Mouse (Mus musculus): ENCODE data around the gene Bub3. TPM values are rescaled to one million over a fixed set of nuclear protein-coding genes. Genes with fewer than 3 reads are reported as not detected.

The Bub3 gene
- polyA plus RNA-seq, 1 experiment from 2014 or later: 141 TPM

GRCm38 (mm10) chr7:131547481-131547880 is 12.5 kb upstream of the Bub3 start:
- H3K4me2 ChIP-seq: no peak overlapping the region
- WGBS: 1% methylated on average over 5 of the region's 5 CpGs
- peaks cover 21% of the 10 kb centered on the region for H3K4me1 ChIP-seq
- no peaks in the 10 kb centered on the region for H3K36me3 ChIP-seq
- no peak for ATAC-seq (ENCODE audit: low FRiP score)
- no peak overlapping the region for H3K4me3 ChIP-seq (replicated peaks)
- H3K9ac ChIP-seq (replicated peaks): no peak overlapping the region
- no peak overlapping the region for H3K27ac ChIP-seq (replicated peaks)
- H3K27me3 ChIP-seq (replicated peaks): peaks cover 95% of the 10 kb centered on the region
- no peaks in the 10 kb centered on the region for H3K9me3 ChIP-seq (replicated peaks)

- 3% methylated on average over 3 of the region's 3 CpGs for WGBS
Observed at GRCm38 (mm10) chr7:131548473-131548872, 11.5 kb upstream of the Bub3 start, which contains the start of gene Hmx2. Gene Hmx2 (plus strand): TSS chr7:131548773.

GRCm38 (mm10) chr7:131551471-131551870 is 8.6 kb upstream of the Bub3 start:
- Histone ChIP-seq H3K27ac (replicated peaks) (no peak overlapping the region), H3K27me3 (replicated peaks) (peaks cover 97% of the 10 kb centered on the region), H3K9me3 (replicated peaks) (no peaks in the 10 kb centered on the region), H3K4me3 (replicated peaks) (no peak overlapping the region), H3K36me3 (no peaks in the 10 kb centered on the region), H3K9ac (replicated peaks) (no peak overlapping the region), H3K4me2 (no peak overlapping the region), H3K4me1 (peaks cover 18% of the 10 kb centered on the region)
- WGBS: 0% methylated on average over 4 of the region's 4 CpGs
- no peak for ATAC-seq (ENCODE audit: low FRiP score)

More at GRCm38 (mm10) chr7:131548473-131548872, 11.5 kb upstream of the Bub3 start, which contains the start of gene Hmx2:
- Histone ChIP-seq H3K9me3 (replicated peaks) (no peaks in the 10 kb centered on the region), H3K4me2 (no peak within 1 kb of the TSS), H3K9ac (replicated peaks) (no peak within 1 kb of the TSS), H3K36me3 (no peaks in the 10 kb centered on the region), H3K27me3 (replicated peaks) (peaks cover 95% of the 10 kb centered on the region), H3K4me1 (peaks cover 11% of the 10 kb centered on the region), H3K27ac (replicated peaks) (no peak within 1 kb of the TSS), H3K4me3 (replicated peaks) (no peak within 1 kb of the TSS)
- ATAC-seq (ENCODE audit: low FRiP score): no peak

DNA sequence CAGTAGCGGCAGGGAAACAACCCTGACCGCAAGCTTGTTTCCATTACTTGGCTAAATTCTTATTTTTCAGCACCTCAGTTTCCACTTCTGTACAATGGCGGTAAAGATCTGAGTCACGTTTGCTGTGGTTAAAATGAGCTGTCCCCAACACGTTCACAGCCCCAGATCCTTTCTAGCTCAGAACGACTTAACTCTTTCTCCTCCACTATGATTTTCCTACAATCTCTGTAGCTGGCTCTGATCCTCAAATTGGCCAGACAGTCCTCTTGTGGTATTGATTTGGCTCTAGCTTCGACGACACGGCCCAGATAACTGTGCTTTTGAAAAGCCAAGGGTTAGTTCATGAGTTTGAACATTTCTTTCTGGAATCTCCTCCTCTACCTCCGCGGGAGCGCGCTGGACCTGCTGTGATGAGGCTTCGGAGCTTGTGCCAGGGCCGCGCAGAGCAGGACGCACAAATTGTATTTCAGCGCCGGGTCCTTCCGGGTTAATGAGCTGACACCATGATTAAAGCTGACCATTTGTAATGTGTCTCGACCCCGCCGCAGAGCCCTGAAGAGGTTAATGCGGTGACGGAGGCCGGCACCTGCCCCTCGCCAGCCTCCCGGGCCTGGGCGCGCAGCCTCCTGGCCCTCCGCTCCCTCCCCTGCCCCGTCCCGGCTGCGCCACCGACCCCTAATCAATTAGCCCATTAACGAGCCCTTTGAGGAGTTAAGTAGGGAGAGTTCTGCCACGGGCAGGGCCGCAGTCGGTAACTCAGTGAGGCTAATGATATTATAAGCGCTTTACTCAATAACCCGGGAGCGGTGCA is 7.9 kb upstream of the Bub3 start:
- Histone ChIP-seq H3K9me3 (replicated peaks) (no peaks in the 10 kb centered on the region), H3K27me3 (replicated peaks) (peaks cover 95% of the 10 kb centered on the region), H3K36me3 (no peaks in the 10 kb centered on the region), H3K4me3 (replicated peaks) (no peak overlapping the region), H3K4me2 (no peak overlapping the region), H3K27ac (replicated peaks) (no peak overlapping the region), H3K9ac (replicated peaks) (no peak overlapping the region), H3K4me1 (peaks cover 22% of the 10 kb centered on the region)
- no peak for ATAC-seq (ENCODE audit: low FRiP score)
- under 1% methylated on average over 42 of the region's 42 CpGs for WGBS

GRCm38 (mm10) chr7:131552781-131553180 is 7.2 kb upstream of the Bub3 start:
- H3K4me1 ChIP-seq: peaks cover 22% of the 10 kb centered on the region
- H3K27me3 ChIP-seq (replicated peaks): peaks cover 95% of the 10 kb centered on the region
- WGBS: 3% methylated on average over 5 of the region's 5 CpGs
- no peak overlapping the region for H3K27ac ChIP-seq (replicated peaks)
- H3K4me3 ChIP-seq (replicated peaks): no peak overlapping the region
- no peak overlapping the region for H3K9ac ChIP-seq (replicated peaks)
- no peak for ATAC-seq (ENCODE audit: low FRiP score)
- H3K4me2 ChIP-seq: no peak overlapping the region
- H3K36me3 ChIP-seq: no peaks in the 10 kb centered on the region
- H3K9me3 ChIP-seq (replicated peaks): no peaks in the 10 kb centered on the region

- H3K4me3 ChIP-seq (replicated peaks): peak overlapping the region; percentile 19
- peaks cover 22% of the 10 kb centered on the region for H3K4me1 ChIP-seq
- H3K4me2 ChIP-seq: peak overlapping the region; percentile 46
- no peak overlapping the region for H3K27ac ChIP-seq (replicated peaks)
- no peak overlapping the region for H3K9ac ChIP-seq (replicated peaks)
- no peaks in the 10 kb centered on the region for H3K36me3 ChIP-seq
- H3K9me3 ChIP-seq (replicated peaks): no peaks in the 10 kb centered on the region
- ATAC-seq (ENCODE audit: low FRiP score): 0 out of 2 replicates have a peak, but pooled peaks have one; percentile 36
- under 1% methylated on average over 38 of the region's 39 CpGs for WGBS
- H3K27me3 ChIP-seq (replicated peaks): peaks cover 95% of the 10 kb centered on the region
Observed at GRCm38 (mm10) chr7:131553771-131554175, 6.2 kb upstream of the Bub3 start.

GRCm38 (mm10) chr7:131554341-131555180 is 5.5 kb upstream of the Bub3 start:
- Histone ChIP-seq H3K9ac (replicated peaks) (no peak overlapping the region), H3K4me1 (peaks cover 22% of the 10 kb centered on the region), H3K27me3 (replicated peaks) (peaks cover 95% of the 10 kb centered on the region), H3K36me3 (no peaks in the 10 kb centered on the region), H3K4me3 (replicated peaks) (peak overlapping the region; percentile 19), H3K4me2 (peak overlapping the region; percentile 46), H3K27ac (replicated peaks) (no peak overlapping the region), H3K9me3 (replicated peaks) (no peaks in the 10 kb centered on the region)
- no peak for ATAC-seq (ENCODE audit: low FRiP score)
- under 1% methylated on average over 45 of the region's 45 CpGs for WGBS

DNA sequence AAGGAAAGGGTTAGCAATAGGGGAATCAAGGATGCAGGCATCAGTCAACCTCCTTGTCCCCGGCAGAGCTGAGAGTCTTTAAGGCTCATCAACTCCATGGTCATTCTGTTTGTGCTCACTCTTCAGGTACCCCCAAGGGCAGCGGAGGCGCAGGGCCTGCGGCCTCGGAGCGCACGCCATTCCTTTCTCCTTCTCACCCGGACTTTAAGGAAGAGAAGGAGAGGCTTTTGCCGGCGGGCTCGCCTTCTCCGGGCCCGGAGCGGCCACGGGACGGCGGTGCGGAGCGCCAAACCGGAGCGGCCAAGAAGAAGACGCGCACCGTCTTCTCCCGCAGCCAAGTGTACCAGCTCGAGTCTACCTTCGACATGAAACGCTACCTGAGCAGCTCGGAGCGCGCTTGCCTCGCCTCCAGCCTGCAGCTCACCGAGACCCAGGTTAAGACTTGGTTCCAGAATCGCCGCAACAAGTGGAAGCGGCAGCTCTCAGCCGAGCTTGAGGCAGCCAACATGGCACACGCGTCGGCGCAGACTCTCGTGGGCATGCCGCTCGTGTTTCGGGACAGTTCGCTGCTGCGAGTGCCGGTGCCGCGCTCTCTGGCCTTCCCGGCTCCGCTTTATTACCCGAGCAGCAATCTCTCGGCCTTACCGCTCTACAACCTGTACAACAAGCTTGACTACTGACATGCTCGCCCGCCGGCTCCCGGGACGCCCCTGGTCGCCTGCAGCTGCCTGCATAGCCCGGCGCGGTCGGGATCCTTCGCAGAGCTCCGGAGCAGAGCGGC is 4.5 kb upstream of the Bub3 start:
- Histone ChIP-seq H3K4me2 (peak overlapping the region; percentile 45), H3K9ac (replicated peaks) (no peak overlapping the region), H3K9me3 (replicated peaks) (no peaks in the 10 kb centered on the region), H3K27ac (replicated peaks) (no peak overlapping the region), H3K4me1 (peaks cover 22% of the 10 kb centered on the region), H3K27me3 (replicated peaks) (peaks cover 86% of the 10 kb centered on the region), H3K36me3 (no peaks in the 10 kb centered on the region), H3K4me3 (replicated peaks) (peak overlapping the region; percentile 19)
- ATAC-seq (ENCODE audit: low FRiP score): no peak
- WGBS: under 1% methylated on average over 68 of the region's 68 CpGs

DNA sequence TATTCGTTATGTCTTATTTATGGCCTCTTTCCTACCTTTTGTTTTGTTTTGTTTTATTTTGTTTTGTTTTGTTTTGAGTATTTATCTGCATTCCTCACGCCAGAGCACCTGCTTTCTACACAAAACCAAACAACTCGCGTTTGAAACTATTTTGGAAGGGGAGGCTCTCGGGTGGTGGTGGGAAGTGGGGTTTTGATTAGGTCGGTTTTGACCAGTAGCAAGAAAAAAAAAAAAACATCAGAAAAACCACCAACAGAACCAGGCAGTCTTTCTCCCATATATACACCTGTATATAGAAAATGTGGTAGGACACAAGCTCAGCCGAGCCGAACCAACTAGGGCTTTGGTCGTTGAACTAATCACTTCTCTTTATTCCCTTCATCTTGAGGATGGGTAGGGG is 3.9 kb upstream of the Bub3 start:
- Histone ChIP-seq H3K36me3 (no peaks in the 10 kb centered on the region), H3K27me3 (replicated peaks) (peaks cover 80% of the 10 kb centered on the region), H3K4me2 (peak overlapping the region; percentile 45), H3K27ac (replicated peaks) (no peak overlapping the region), H3K9ac (replicated peaks) (no peak overlapping the region), H3K9me3 (replicated peaks) (no peaks in the 10 kb centered on the region), H3K4me3 (replicated peaks) (peak overlapping the region; percentile 19; the same call in 1 of the 2 replicates), H3K4me1 (peaks cover 27% of the 10 kb centered on the region)
- 1% methylated on average over 9 of the region's 9 CpGs for WGBS
- no peak for ATAC-seq (ENCODE audit: low FRiP score)

GRCm38 (mm10) chr7:131556541-131557271 is 3.3 kb upstream of the Bub3 start:
- ATAC-seq (ENCODE audit: low FRiP score): no peak
- no peaks in the 10 kb centered on the region for H3K36me3 ChIP-seq
- H3K9me3 ChIP-seq (replicated peaks): no peaks in the 10 kb centered on the region
- H3K9ac ChIP-seq (replicated peaks): no peak overlapping the region
- H3K27ac ChIP-seq (replicated peaks): no peak overlapping the region
- peaks cover 31% of the 10 kb centered on the region for H3K4me1 ChIP-seq
- peaks cover 74% of the 10 kb centered on the region for H3K27me3 ChIP-seq (replicated peaks)
- H3K4me2 ChIP-seq: peak overlapping the region; percentile 11
- H3K4me3 ChIP-seq (replicated peaks): 0 out of 2 replicates have a peak overlapping the region, but pooled peaks have one; percentile 1
- 1% methylated on average over 37 of the region's 37 CpGs for WGBS
